Mouse (Mus musculus) left cerebral cortex, postnatal 25 days (tissue): ENCODE results near the gene Zfp207. TPM values are rescaled to one million over a fixed set of nuclear protein-coding genes. Genes with fewer than 3 reads are reported as not detected.
"Not testable (repeated sequence)": the region's sequence is repeated elsewhere in the genome, so short reads cannot be mapped to it uniquely, and the experiment has no call there.

ENCODE experiments used
- DNase-seq, 2 experiments: peaks; one replicate each; pipeline ENCODE4 v3.0.0; 2022; ENCODE audit warnings: low spot score in 2 of 2, mixed read lengths in 1 of 2
- intact Hi-C: fragments of 180-260 bp; cut with DNase I; formaldehyde crosslinking; loops from one replicate; pipeline ENCODE4 v1.15.1; 2025
- total RNA-seq, 2 experiments: library from RNA; stranded (reverse); gene quantifications; 2 replicates each; pipeline ENCODE4 v1.2.3; 2021

Gene Zfp207
- total RNA-seq, 2 experiments from 2014 or later: 132 to 142 TPM

GRCm38 (mm10) chr11:80396617-80397016, 13.5 kb downstream of the Zfp207 start:
- no peak for DNase-seq
- intact Hi-C loops: loop anchor here (5.0 kb wide), 1 partner anchor 46 kb away; no protein-coding TSS in a partner anchor

DNA sequence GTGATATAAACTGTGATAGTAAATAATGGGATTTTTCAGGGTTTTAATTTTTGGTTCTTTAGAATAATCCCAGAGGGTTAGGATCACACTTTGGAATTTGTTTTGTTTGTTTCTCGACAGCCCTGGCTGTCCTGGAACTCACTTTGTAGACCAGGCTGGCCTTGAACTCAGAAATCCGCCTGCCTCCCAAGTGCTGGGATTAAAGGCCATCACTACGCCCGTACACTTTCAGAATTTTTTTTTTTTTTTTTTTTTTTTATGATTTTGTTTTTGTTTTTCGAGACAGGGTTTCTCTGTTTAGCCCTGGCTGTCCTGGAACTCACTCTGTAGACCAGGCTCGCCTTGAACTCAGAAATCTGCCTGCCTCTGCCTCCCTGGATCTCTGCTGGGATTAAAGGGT, 24.8 kb downstream of the Zfp207 start:
- DNase-seq, intact Hi-C loops: not testable (repeated sequence)

DNA sequence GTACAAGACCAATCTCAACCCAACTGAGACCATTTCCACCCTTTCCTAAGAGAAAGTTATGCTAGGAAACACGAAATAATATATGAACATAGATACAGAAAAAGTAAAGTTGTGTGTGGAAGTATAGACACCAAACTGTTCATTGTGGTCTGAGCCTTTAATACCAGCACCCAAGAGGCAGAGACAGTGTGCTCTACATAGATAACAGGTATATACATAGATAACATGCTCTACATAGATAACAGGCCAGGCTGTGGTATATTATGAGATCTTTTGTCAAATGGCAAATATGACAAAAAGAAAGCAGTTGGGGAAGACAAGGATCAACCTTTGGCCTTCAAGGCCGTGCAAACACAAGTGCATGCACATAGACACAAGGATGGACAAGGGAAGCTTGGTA, 27.3 kb downstream of the Zfp207 start:
- no peak for DNase-seq
- intact Hi-C loops: no loop called here

GRCm38 (mm10) chr11:80417085-80417484, 34.0 kb downstream of the Zfp207 start:
- intact Hi-C loops: no loop called here
- DNase-seq: no peak

- intact Hi-C loops: no loop called here
Observed at GRCm38 (mm10) chr11:80419743-80420142, 36.7 kb downstream of the Zfp207 start.

GRCm38 (mm10) chr11:80420202-80420984, 37.3 kb downstream of the Zfp207 start:
- no peak for DNase-seq
- intact Hi-C loops: no loop called here

More at GRCm38 (mm10) chr11:80419743-80420142, 36.7 kb downstream of the Zfp207 start:
- DNase-seq: no peak

DNA sequence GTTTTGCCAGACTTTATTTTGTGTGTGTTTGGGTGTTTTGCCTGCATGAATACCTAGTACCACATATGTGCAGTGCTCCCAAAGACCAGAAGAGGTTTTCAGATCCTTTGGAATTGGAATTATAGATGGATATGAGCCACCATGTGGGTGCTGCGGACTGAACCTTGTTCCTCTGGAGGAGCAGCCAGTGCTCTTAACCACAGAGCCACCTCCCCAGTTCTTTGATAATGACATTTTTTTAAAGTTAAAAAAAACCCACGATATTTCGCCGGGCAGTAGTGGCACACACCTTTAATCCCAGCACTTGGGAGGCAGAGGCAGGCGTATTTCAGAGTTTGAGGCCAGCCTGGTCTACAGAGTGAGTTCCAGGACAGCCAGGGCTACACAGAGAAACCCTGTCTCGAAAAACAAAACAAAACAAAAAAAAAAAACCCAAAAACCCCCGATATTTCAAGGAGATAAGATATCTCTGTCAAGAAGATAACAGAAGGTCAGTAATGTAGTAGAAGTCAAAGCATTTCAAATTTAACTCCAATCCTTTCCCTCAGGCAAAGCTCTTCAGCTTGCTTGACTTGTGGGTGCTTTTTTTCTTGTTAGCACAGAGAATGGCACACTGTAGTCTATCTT, 38.5 kb downstream of the Zfp207 start:
- no peak for DNase-seq
- intact Hi-C loops: no loop called here

DNA sequence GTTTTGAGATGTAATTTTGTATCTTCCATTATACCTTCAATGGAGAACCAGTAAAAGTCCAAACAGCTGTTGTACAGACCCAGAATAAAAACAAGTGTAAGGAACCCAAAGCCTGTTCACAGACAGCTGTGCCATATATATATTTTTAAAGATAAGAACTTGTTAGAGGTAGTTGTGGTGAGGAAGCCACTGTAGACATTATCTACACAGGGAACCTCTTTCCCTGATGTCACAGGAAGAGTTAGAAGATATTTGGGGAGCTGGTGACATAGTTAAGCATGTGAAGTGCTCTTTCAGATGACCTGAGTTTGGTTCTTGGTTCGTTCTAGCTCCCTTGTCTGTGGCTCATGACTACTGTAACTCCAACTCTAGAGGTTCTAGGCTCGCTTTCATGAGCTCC, 41.6 kb downstream of the Zfp207 start:
- intact Hi-C loops: no loop called here

DNA sequence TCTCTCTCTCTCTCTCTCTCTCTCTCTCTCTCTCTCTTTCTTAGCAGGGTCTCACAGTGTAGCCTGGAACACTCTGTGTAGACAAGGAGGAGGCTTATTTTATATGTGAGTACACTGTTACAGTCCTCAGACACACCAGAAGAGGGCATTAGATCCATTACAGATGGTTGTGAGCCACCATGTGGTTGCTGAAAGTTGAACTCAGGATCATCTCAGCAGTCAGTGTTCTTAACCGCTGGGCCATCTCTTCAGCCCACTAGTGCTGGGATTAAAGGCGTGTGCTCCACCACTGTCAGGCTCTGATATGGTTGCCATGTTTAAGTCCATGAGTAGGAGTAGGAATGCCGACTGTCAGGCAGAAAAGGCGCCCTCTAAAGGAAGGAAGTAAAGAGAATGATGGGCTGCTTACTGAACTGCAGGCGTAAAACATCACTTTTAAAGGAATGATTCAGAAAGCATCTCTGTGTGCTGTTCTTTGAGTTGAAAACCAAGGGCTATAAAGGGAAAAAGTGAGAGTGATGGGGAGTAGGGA, 42.2 kb downstream of the Zfp207 start:
- intact Hi-C loops: no loop called here
- no peak for DNase-seq

More for the DNA sequence above, 41.6 kb downstream of the Zfp207 start:
- DNase-seq: no peak

GRCm38 (mm10) chr11:80426029-80426813, 43.1 kb downstream of the Zfp207 start:
- intact Hi-C loops, DNase-seq: not testable (repeated sequence)

GRCm38 (mm10) chr11:80428381-80429008, 45.4 kb downstream of the Zfp207 start, which contains the start of gene Psmd11:
Psmd11 (plus strand) TSS chr11:80428615.
- intact Hi-C loops: loop anchor here (1.0 kb wide), 1 partner anchor 242 kb away; no protein-coding TSS in a partner anchor
- peak; percentile 96 to 98 for DNase-seq

GRCm38 (mm10) chr11:80429009-80429475, 46.0 kb downstream of the Zfp207 start:
- peak in 1 of 2 experiments; percentile 35 for DNase-seq

DNA sequence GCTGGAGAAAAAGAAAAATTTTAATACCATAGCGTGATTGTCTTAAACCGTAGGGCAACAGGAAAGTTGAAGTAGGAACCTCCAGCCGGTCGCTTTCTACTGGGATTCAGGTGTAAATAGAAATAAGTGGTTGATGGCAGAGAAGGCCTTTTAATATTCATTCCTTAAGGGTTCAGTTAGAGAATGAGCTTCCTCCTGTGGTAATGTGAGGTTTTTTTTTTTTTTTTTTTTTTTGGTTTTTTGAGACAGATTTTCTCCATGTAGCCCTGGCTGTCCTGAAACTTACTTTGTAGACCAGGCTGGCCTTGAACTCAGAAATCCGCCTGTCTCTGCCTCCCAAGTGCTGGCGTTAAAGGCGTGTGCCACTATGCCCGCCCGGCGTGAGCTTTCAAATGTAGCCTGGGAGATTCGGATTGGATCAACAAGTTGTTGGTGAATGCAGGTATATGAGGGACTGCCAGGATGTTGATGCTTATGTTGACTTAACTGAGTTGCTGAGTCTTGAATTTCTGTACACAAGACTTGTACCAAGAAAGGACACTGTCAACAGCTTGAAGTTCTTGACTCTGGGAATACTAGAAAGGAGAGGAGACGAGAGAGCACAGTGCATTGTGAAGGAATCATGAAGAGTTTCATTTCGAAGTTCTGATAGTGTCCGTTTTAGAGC, 46.6 kb downstream of the Zfp207 start:
- DNase-seq: no peak
- intact Hi-C loops: no loop called here

More at GRCm38 (mm10) chr11:80429009-80429475, 46.0 kb downstream of the Zfp207 start:
- intact Hi-C loops: no loop called here

DNA sequence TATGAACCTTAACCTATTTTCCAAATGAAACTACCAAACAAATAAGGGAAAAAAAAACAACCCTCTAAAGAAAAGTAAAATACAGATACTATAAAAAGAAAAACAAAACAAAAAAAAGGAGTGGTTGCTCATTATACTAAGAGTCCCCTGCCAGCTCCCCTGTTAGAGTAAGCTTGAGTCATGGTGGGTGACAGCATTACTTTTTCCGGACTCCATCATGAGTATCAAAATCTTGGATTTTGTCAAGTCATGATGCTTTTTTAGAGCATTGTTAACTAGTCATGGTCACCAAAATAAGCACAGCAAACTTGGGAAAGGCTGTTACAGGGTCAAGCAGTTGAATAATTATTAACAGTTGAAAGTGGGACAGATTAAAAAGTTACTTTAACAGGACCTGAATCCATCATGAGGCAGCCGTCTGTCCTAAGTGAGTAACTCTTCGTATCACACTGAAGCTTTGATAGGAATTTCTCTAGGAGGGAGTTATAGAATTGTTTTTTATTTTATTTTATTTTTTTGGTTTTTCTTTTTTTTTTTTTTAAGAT, 47.4 kb downstream of the Zfp207 start:
- DNase-seq: no peak
- intact Hi-C loops: no loop called here

- intact Hi-C loops: no loop called here
Observed at GRCm38 (mm10) chr11:80446916-80447315, 63.8 kb downstream of the Zfp207 start.

GRCm38 (mm10) chr11:80449859-80450258, 66.8 kb downstream of the Zfp207 start:
- intact Hi-C loops: no loop called here
- no peak for DNase-seq

More at GRCm38 (mm10) chr11:80446916-80447315, 63.8 kb downstream of the Zfp207 start:
- no peak for DNase-seq

GRCm38 (mm10) chr11:80452242-80452641, 69.2 kb downstream of the Zfp207 start:
- DNase-seq: no peak
- intact Hi-C loops: no loop called here

DNA sequence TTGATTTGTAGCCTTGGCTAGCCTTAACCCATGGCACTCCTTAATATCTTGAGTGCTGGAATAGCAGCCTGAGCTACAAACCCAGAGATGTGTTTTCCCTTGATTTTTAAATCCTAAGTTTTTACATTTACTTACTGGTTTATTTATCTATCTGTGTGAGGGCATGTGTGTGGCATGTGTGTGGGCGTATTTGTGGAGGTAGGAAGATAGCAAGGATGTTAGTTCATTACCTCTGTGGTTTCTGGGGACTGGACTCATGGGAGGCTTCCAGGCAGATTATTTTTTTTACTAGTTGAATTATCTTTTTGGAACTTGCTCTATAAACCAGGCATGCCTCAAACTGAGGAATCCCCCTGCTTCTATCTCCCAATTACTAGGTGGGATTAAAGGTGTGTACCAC, 70.1 kb downstream of the Zfp207 start:
- intact Hi-C loops: no loop called here
- no peak for DNase-seq
